Mouse (Mus musculus): ENCODE data around the gene Unc45a. TPM values are rescaled to one million over a fixed set of nuclear protein-coding genes. Genes with fewer than 3 reads are reported as not detected.

Unc45a gene
- total and polyA plus RNA-seq, 3 experiments: 7.9 to 21.8 (median 16.8) TPM

GRCm38 (mm10) chr7:80379531-80379930 is 38.7 kb upstream of the Unc45a start:
- Histone ChIP-seq H3K4me1 (ENCODE audit: control insufficient read depth in 1 of 2, insufficient read depth in 2 of 2) (peaks cover 14 to 30% of the 10 kb centered on the region in 2 experiments), H3K9ac (ENCODE audit: insufficient read depth, low read depth) (no peak overlapping the region), H3K4me3 (replicated peaks in 1 of 3; ENCODE audit: low read depth in 2 of 3, low read length in 2 of 3, poor library complexity in 1 of 3) (no peak overlapping the region), H3K27me3 (replicated peaks) (no peaks in the 10 kb centered on the region), H3K36me3 (replicated peaks in 1 of 2; ENCODE audit: control insufficient read depth in 1 of 2, insufficient read depth in 1 of 2, low read length in 1 of 2) (peaks cover 44 to 75% of the 10 kb centered on the region in 2 experiments), H3K9me3 (replicated peaks; ENCODE audit: low read length) (no peaks in the 10 kb centered on the region), H3K4me2 (ENCODE audit: insufficient read depth, low read depth, poor library complexity, severe bottlenecking) (no peak overlapping the region), H3K27ac (ENCODE audit: insufficient read depth, low read depth) (no peak overlapping the region), H3K79me2 (replicated peaks; ENCODE audit: control insufficient read depth, extremely low read depth, insufficient read depth, poor library complexity, severe bottlenecking) (no peaks in the 10 kb centered on the region)
- DNase-seq (ENCODE audit: extremely low read depth): peak; percentile 27
- TF ChIP-seq RAD21 (IDR thresholded peaks at IDR 0.05; ENCODE audit: low read depth, low read length): peak; percentile 4
- peak; percentile 8 to 57; a peak in 3 of 4 replicates for TF ChIP-seq CTCF (conservative IDR thresholded peaks at IDR 0.05 in 1 of 2, IDR thresholded peaks at IDR 0.05 in 1 of 2; ENCODE audit: low read depth in 2 of 2, low read length in 2 of 2)
- TF ChIP-seq JUND (conservative IDR thresholded peaks at IDR 0.05; ENCODE audit: low read depth, low read length): no peak
- TF ChIP-seq SMC3 (IDR thresholded peaks at IDR 0.05; ENCODE audit: low read depth, low read length): peak; percentile 20; the same call in 1 of the 2 replicates
- dilution Hi-C loops (cut with MboI; ENCODE audit: extremely low pct_ligation_motif_present, extremely low pct_unique_long_range_greater_than_20kb, low sequenced_read_pairs): loop anchor here (25.0 kb wide), 1 partner anchor 183 kb away; no protein-coding TSS in a partner anchor
- in situ Hi-C loops (cut with MboI; ENCODE audit: low pct_ligation_motif_present, low pct_unique_long_range_greater_than_20kb, low sequenced_read_pairs): loop anchor here (5.0 to 25.0 kb wide), 3 partner anchors 37 to 458 kb away; partner anchors contain the start of genes Hddc3, Iqgap1 and Unc45a

GRCm38 (mm10) chr7:80377471-80377870 is 36.7 kb upstream of the Unc45a start:
- dilution Hi-C loops (cut with MboI; ENCODE audit: extremely low pct_ligation_motif_present, extremely low pct_unique_long_range_greater_than_20kb, low sequenced_read_pairs): loop anchor here (25.0 kb wide), 1 partner anchor 185 kb away; no protein-coding TSS in a partner anchor
- Histone ChIP-seq H3K9ac (ENCODE audit: insufficient read depth, low read depth) (no peak overlapping the region), H3K27me3 (replicated peaks) (no peaks in the 10 kb centered on the region), H3K4me3 (replicated peaks in 1 of 3; ENCODE audit: low read depth in 2 of 3, low read length in 2 of 3, poor library complexity in 1 of 3) (no peak overlapping the region), H3K9me3 (replicated peaks; ENCODE audit: low read length) (no peaks in the 10 kb centered on the region), H3K79me2 (replicated peaks; ENCODE audit: control insufficient read depth, extremely low read depth, insufficient read depth, poor library complexity, severe bottlenecking) (no peaks in the 10 kb centered on the region), H3K36me3 (replicated peaks in 1 of 2; ENCODE audit: control insufficient read depth in 1 of 2, insufficient read depth in 1 of 2, low read length in 1 of 2) (peaks cover 32 to 56% of the 10 kb centered on the region in 2 experiments), H3K4me2 (ENCODE audit: insufficient read depth, low read depth, poor library complexity, severe bottlenecking) (no peak overlapping the region), H3K27ac (ENCODE audit: insufficient read depth, low read depth) (no peak overlapping the region), H3K4me1 (ENCODE audit: control insufficient read depth in 1 of 2, insufficient read depth in 2 of 2) (peaks cover 21 to 51% of the 10 kb centered on the region in 2 experiments)
- peak; percentile 63 for DNase-seq (ENCODE audit: extremely low read depth)
- TF ChIP-seq MEF2A (IDR thresholded peaks at IDR 0.05; ENCODE audit: borderline replicate concordance, low read depth, low read length) (no peak), SMC3 (IDR thresholded peaks at IDR 0.05; ENCODE audit: low read depth, low read length) (peak; percentile 69), ELF1 (IDR thresholded peaks at IDR 0.05; ENCODE audit: low read depth, low read length) (peak; percentile 75), CTCF (conservative IDR thresholded peaks at IDR 0.05 in 1 of 2, IDR thresholded peaks at IDR 0.05 in 1 of 2; ENCODE audit: low read depth in 2 of 2, low read length in 2 of 2) (peak; percentile 87 to 97), GABPA (IDR thresholded peaks at IDR 0.05; ENCODE audit: insufficient replicate concordance, low read depth, low read length) (no peak), TCF12 (IDR thresholded peaks at IDR 0.05; ENCODE audit: low read depth, low read length) (no peak), RAD21 (IDR thresholded peaks at IDR 0.05; ENCODE audit: low read depth, low read length) (peak; percentile 66)
- in situ Hi-C loops (cut with MboI; ENCODE audit: low pct_ligation_motif_present, low pct_unique_long_range_greater_than_20kb, low sequenced_read_pairs): loop anchor here (5.0 to 25.0 kb wide), 3 partner anchors 35 to 460 kb away; partner anchors contain the start of genes Hddc3, Iqgap1 and Unc45a

GRCm38 (mm10) chr7:80376192-80376591 is 35.4 kb upstream of the Unc45a start:
- dilution Hi-C loops (cut with MboI; ENCODE audit: extremely low pct_ligation_motif_present, extremely low pct_unique_long_range_greater_than_20kb, low sequenced_read_pairs) (loop anchor here (25.0 kb wide), 1 partner anchor 186 kb away; no protein-coding TSS in a partner anchor), in situ Hi-C loops (cut with MboI; ENCODE audit: low pct_ligation_motif_present, low pct_unique_long_range_greater_than_20kb, low sequenced_read_pairs) (loop anchor here (5.0 to 25.0 kb wide), 3 partner anchors 34 to 461 kb away; partner anchors contain the start of genes Hddc3, Iqgap1 and Unc45a)
- Histone ChIP-seq H3K9ac (ENCODE audit: insufficient read depth, low read depth) (no peak overlapping the region), H3K27ac (ENCODE audit: insufficient read depth, low read depth) (no peak overlapping the region), H3K9me3 (replicated peaks; ENCODE audit: low read length) (no peaks in the 10 kb centered on the region), H3K4me2 (ENCODE audit: insufficient read depth, low read depth, poor library complexity, severe bottlenecking) (no peak overlapping the region), H3K36me3 (replicated peaks in 1 of 2; ENCODE audit: control insufficient read depth in 1 of 2, insufficient read depth in 1 of 2, low read length in 1 of 2) (peaks cover 23 to 44% of the 10 kb centered on the region in 2 experiments), H3K79me2 (replicated peaks; ENCODE audit: control insufficient read depth, extremely low read depth, insufficient read depth, poor library complexity, severe bottlenecking) (no peaks in the 10 kb centered on the region), H3K27me3 (replicated peaks) (no peaks in the 10 kb centered on the region), H3K4me1 (ENCODE audit: control insufficient read depth in 1 of 2, insufficient read depth in 2 of 2) (peaks cover 21 to 61% of the 10 kb centered on the region in 2 experiments), H3K4me3 (replicated peaks in 1 of 3; ENCODE audit: low read depth in 2 of 3, low read length in 2 of 3, poor library complexity in 1 of 3) (no peak overlapping the region)
- TF ChIP-seq MAZ (IDR thresholded peaks at IDR 0.05; ENCODE audit: low read depth, low read length) (no peak), USF2 (conservative IDR thresholded peaks at IDR 0.05; ENCODE audit: low read depth, low read length) (no peak), ELF1 (IDR thresholded peaks at IDR 0.05; ENCODE audit: low read depth, low read length) (no peak), CTCF (conservative IDR thresholded peaks at IDR 0.05 in 1 of 2, IDR thresholded peaks at IDR 0.05 in 1 of 2; ENCODE audit: low read depth in 2 of 2, low read length in 2 of 2) (no peak), TBP (conservative IDR thresholded peaks at IDR 0.05; ENCODE audit: low read depth, low read length) (no peak), MYC (IDR thresholded peaks at IDR 0.05; ENCODE audit: low read depth, low read length) (no peak), BHLHE40 (IDR thresholded peaks at IDR 0.05; ENCODE audit: low read depth, low read length) (no peak), POLR2A (IDR thresholded peaks at IDR 0.05; ENCODE audit: low read depth, low read length) (no peak; the same call in 1 of the 2 replicates), PAX5 (IDR thresholded peaks at IDR 0.05; ENCODE audit: low read length) (no peak), E2F4 (IDR thresholded peaks at IDR 0.05; ENCODE audit: insufficient replicate concordance, low read depth, low read length) (no peak), GABPA (IDR thresholded peaks at IDR 0.05; ENCODE audit: insufficient replicate concordance, low read depth, low read length) (no peak)
- no peak for DNase-seq (ENCODE audit: extremely low read depth)
